Comparison of ENCODE assay signal across 8 mouse cellular contexts in genomic region chr6:145867111-145867510, GRCm38 (mm10). TPM values are rescaled to one million over a fixed set of nuclear protein-coding genes. Genes with fewer than 3 reads are reported as not detected.
DNase-seq lines count a peak whose midpoint lies in the region; ATAC-seq and TF ChIP-seq lines count a peak whose summit lies in the region.

No protein-coding gene starts in this region.

- no peak for ATAC-seq in heart, embryonic 12.5 days (ENCODE audit: insufficient number of reproducible peaks, low FRiP score)
- ATAC-seq in embryonic facial prominence, embryonic 13.5 days (ENCODE audit: insufficient number of reproducible peaks, insufficient read depth, low FRiP score, low TSS enrichment, low read depth), result no peak
- no peak for ATAC-seq in heart, postnatal 0 days (ENCODE audit: insufficient read depth, low read depth)
- no peak for ATAC-seq in limb, embryonic 14.5 days (ENCODE audit: low FRiP score, low read depth)

- H3K36me3 ChIP-seq in heart, embryonic 12.5 days, result no peaks in the 10 kb centered on the region
- H3K36me3 ChIP-seq in embryonic facial prominence, embryonic 13.5 days, result no peaks in the 10 kb centered on the region
- H3K36me3 ChIP-seq in heart, postnatal 0 days (replicated peaks; ENCODE audit: control insufficient read depth, insufficient read depth, low read length), result no peaks in the 10 kb centered on the region
- no peaks in the 10 kb centered on the region for H3K36me3 ChIP-seq in limb, embryonic 14.5 days (ENCODE audit: control insufficient read depth, insufficient read depth, low read length)

- no peak for TF ChIP-seq EP300 in heart, postnatal 0 days (IDR thresholded peaks at IDR 0.05; ENCODE audit: low read depth)

- H3K27me3 ChIP-seq in heart, embryonic 12.5 days (replicated peaks), result 0 out of 2 replicates have a peak, but pooled peaks cover 4% of the 10 kb centered on the region
- peaks cover 62% of the 10 kb centered on the region for H3K27me3 ChIP-seq in embryonic facial prominence, embryonic 13.5 days
- no peaks in the 10 kb centered on the region for H3K27me3 ChIP-seq in heart, postnatal 0 days (ENCODE audit: control insufficient read depth, insufficient read depth, low read length)
- H3K27me3 ChIP-seq in limb, embryonic 14.5 days (ENCODE audit: control insufficient read depth, insufficient read depth, low read length), result peaks cover 44% of the 10 kb centered on the region
- no peaks in the 10 kb centered on the region for H3K27me3 ChIP-seq in cerebellum, adult 2 months (ENCODE audit: control insufficient read depth, insufficient read depth, low read length)

- no peak overlapping the region for H3K4me3 ChIP-seq in heart, embryonic 12.5 days
- H3K4me3 ChIP-seq in embryonic facial prominence, embryonic 13.5 days, result peak overlapping the region; percentile 66; the same call in 1 of the 2 replicates
- H3K4me3 ChIP-seq in heart, postnatal 0 days (ENCODE audit: low read depth, low read length), result no peak overlapping the region
- H3K4me3 ChIP-seq in limb, embryonic 14.5 days (replicated peaks; ENCODE audit: low read length), result 0 out of 2 replicates have a peak overlapping the region, but pooled peaks have one; percentile 64
- H3K4me3 ChIP-seq in cerebellum, adult 2 months (replicated peaks; ENCODE audit: insufficient read depth, low read depth, low read length), result no peak overlapping the region

- TF ChIP-seq CTCF in heart, postnatal 0 days (IDR thresholded peaks at IDR 0.05; ENCODE audit: low read depth), result no peak
- TF ChIP-seq CTCF in cerebellum, adult 2 months (IDR thresholded peaks at IDR 0.05; ENCODE audit: borderline replicate concordance, insufficient read depth, low read depth, low read length), result no peak

- peak overlapping the region; percentile 92; the same call in 1 of the 2 replicates for H3K4me2 ChIP-seq in heart, embryonic 12.5 days
- H3K4me2 ChIP-seq in embryonic facial prominence, embryonic 13.5 days, result 0 out of 2 replicates have a peak overlapping the region, but pooled peaks have one; percentile 100
- H3K4me2 ChIP-seq in heart, postnatal 0 days (ENCODE audit: low read depth, low read length), result peak overlapping the region; percentile 96; the same call in 1 of the 2 replicates
- H3K4me2 ChIP-seq in limb, embryonic 14.5 days (replicated peaks; ENCODE audit: low read depth, low read length, severe bottlenecking), result peak overlapping the region; percentile 100

- DNase-seq in heart, adult 9 months (ENCODE audit: low spot score in 2 of 2), result no peak
- no peak for DNase-seq in heart, postnatal 0 days (ENCODE audit: low spot score)
- no peak for DNase-seq in limb, embryonic 14.5 days (ENCODE audit: low spot score)
- no peak for DNase-seq in cerebellum, adult 2 months
- DNase-seq in testis, postnatal 14 days (ENCODE audit: low spot score), result no peak
- no peak for DNase-seq in gastrocnemius, adult 8-10 months (ENCODE audit: low spot score in 2 of 2)

- H3K27ac ChIP-seq in heart, embryonic 12.5 days (ENCODE audit: poor library complexity, severe bottlenecking), result no peak overlapping the region
- no peak overlapping the region for H3K27ac ChIP-seq in embryonic facial prominence, embryonic 13.5 days
- H3K27ac ChIP-seq in heart, postnatal 0 days (ENCODE audit: low read depth), result peak overlapping the region; percentile 93
- no peak overlapping the region for H3K27ac ChIP-seq in limb, embryonic 14.5 days (replicated peaks; ENCODE audit: low read depth, low read length)
- H3K27ac ChIP-seq in cerebellum, adult 2 months (ENCODE audit: insufficient read depth, low read length), result no peak overlapping the region

- no peak for TF ChIP-seq POLR2A in limb, embryonic 14.5 days (IDR thresholded peaks at IDR 0.05; ENCODE audit: borderline replicate concordance, extremely low read depth, insufficient read depth, insufficient read length)
- no peak for TF ChIP-seq POLR2A in cerebellum, adult 2 months (IDR thresholded peaks at IDR 0.05; ENCODE audit: borderline replicate concordance, insufficient read depth, low read length)

- no peaks in the 10 kb centered on the region for H3K9me3 ChIP-seq in heart, embryonic 12.5 days (replicated peaks)
- H3K9me3 ChIP-seq in embryonic facial prominence, embryonic 13.5 days, result no peaks in the 10 kb centered on the region
- H3K9me3 ChIP-seq in heart, postnatal 0 days (replicated peaks; ENCODE audit: control insufficient read depth, low read length), result no peaks in the 10 kb centered on the region
- H3K9me3 ChIP-seq in limb, embryonic 14.5 days (ENCODE audit: control insufficient read depth, low read length), result no peaks in the 10 kb centered on the region

- H3K9ac ChIP-seq in heart, embryonic 12.5 days, result no peak overlapping the region
- H3K9ac ChIP-seq in embryonic facial prominence, embryonic 13.5 days, result no peak overlapping the region
- no peak overlapping the region for H3K9ac ChIP-seq in heart, postnatal 0 days (replicated peaks; ENCODE audit: low read depth, low read length)
- H3K9ac ChIP-seq in limb, embryonic 14.5 days (ENCODE audit: low read depth, low read length, severe bottlenecking), result no peak overlapping the region

- 58% methylated on average over 3 of the region's 3 CpGs for WGBS in heart, embryonic 12.5 days
- WGBS in embryonic facial prominence, embryonic 13.5 days, result 55% methylated on average over 3 of the region's 3 CpGs
- WGBS in heart, postnatal 0 days, result 68% methylated on average over 3 of the region's 3 CpGs
- WGBS in limb, embryonic 14.5 days, result 39% methylated on average over 3 of the region's 3 CpGs
- 58% methylated on average over 3 of the region's 3 CpGs for WGBS in cerebellum, adult 2 months

- H3K4me1 ChIP-seq in heart, embryonic 12.5 days (replicated peaks), result peaks cover 25% of the 10 kb centered on the region
- H3K4me1 ChIP-seq in embryonic facial prominence, embryonic 13.5 days, result peaks cover 34% of the 10 kb centered on the region
- H3K4me1 ChIP-seq in heart, postnatal 0 days (ENCODE audit: control insufficient read depth, insufficient read depth), result peaks cover 10% of the 10 kb centered on the region
- peaks cover 19% of the 10 kb centered on the region for H3K4me1 ChIP-seq in limb, embryonic 14.5 days (ENCODE audit: control insufficient read depth, insufficient read depth, low read length)
- peaks cover 3% of the 10 kb centered on the region; the same call in 1 of the 2 replicates for H3K4me1 ChIP-seq in cerebellum, adult 2 months (ENCODE audit: control insufficient read depth, insufficient read depth, low read length)

RNA-seq across cellular contexts. Expression of gene Bhlhe41, which starts 1.8 kb away (rescaled TPM):
- polyA plus RNA-seq in heart, embryonic 12.5 days (2016; fragmentation: Nextera tagmentation; extraction: Ambion mirVana), result 6.5 and 6.9 TPM in 2 replicates
- polyA plus RNA-seq in embryonic facial prominence, embryonic 13.5 days (2015; fragmentation: Nextera tagmentation; extraction: Ambion mirVana), result 2.0 and 3.1 TPM in 2 replicates
- total RNA-seq in heart, postnatal 0 days (2014; rRNA removed; ENCODE audit: low replicate concordance), result 0.95 and 1.6 TPM in 2 replicates
- 8.7 and 9.3 TPM in 2 replicates for polyA plus RNA-seq in heart, postnatal 0 days (2015; fragmentation: Nextera tagmentation; extraction: Ambion mirVana)
- polyA plus RNA-seq in limb, embryonic 14.5 days (2012; rRNA removed), result 2.0 and 2.5 TPM in 2 replicates
- 2.8 and 3.3 TPM in 2 replicates for polyA plus RNA-seq in limb, embryonic 14.5 days (2014; fragmentation: Nextera tagmentation; extraction: Ambion mirVana)
- 33.9 and 35.0 TPM in 2 replicates for polyA plus RNA-seq in cerebellum, adult 2 months (2012; rRNA removed)
- total RNA-seq in gastrocnemius, adult 8-10 months (2022), result 10 to 100 TPM; 42.8 to 74.8 (median 45.1) TPM

Comparison
In these comparisons a context has a peak if more than half of its experiments do, and no peak if none do; other contexts are left out.
1. H3K4me3 ChIP-seq: peak in embryonic facial prominence, embryonic 13.5 days (single experiment) and limb, embryonic 14.5 days (single experiment); none in heart, embryonic 12.5 days (single experiment), heart, postnatal 0 days (single experiment) and cerebellum, adult 2 months (single experiment).
2. Peak in every context shown above with its lines, with median percentiles within 50 percentile points of each other: H3K4me2 ChIP-seq.